Mouse (Mus musculus) midbrain, embryonic 10.5 days (tissue): ENCODE data around the gene Gm20388. TPM values are rescaled to one million over a fixed set of nuclear protein-coding genes. Genes with fewer than 3 reads are reported as not detected.
A peak's percentile ranks its signal among the peaks of the same experiment; 100 is the strongest.

Experiments used
- DNase-seq: peaks from one replicate; pipeline ENCODE4 v3.0.0-alpha.2; 2017; ENCODE audit warnings: low spot score
- H3K27ac ChIP-seq: fragments of 300-500 bp; sonication (generic); replicated peaks from 2 replicates; pipeline ENCODE4 v1.5.1; 2016; ENCODE audit warnings: mild to moderate bottlenecking
- H3K27me3 ChIP-seq: fragments of 300-500 bp; sonication (generic); 2 replicates; pipeline ENCODE4 v1.6.1; 2016; ENCODE audit warnings: low read depth, mild to moderate bottlenecking; ENCODE audit not compliant: poor library complexity, severe bottlenecking
- H3K36me3 ChIP-seq: fragments of 300-500 bp; sonication (generic); 2 replicates; pipeline ENCODE4 v1.6.1; 2016; ENCODE audit warnings: mild to moderate bottlenecking, moderate library complexity
- H3K4me1 ChIP-seq: fragments of 300-500 bp; sonication (generic); 2 replicates; pipeline ENCODE4 v1.6.1; 2016
- H3K4me3 ChIP-seq: fragments of 300-500 bp; sonication (generic); 2 replicates; pipeline ENCODE4 v1.5.1; 2016; ENCODE audit warnings: mild to moderate bottlenecking, moderate library complexity
- H3K9me3 ChIP-seq: fragments of 300-500 bp; sonication (generic); replicated peaks from 2 replicates; pipeline ENCODE4 v1.6.1; 2016; ENCODE audit warnings: mild to moderate bottlenecking
- WGBS: fragments of 180-500 bp; shearing (Covaris S2); methylation state at CpG from one replicate; pipeline ENCODE4 v1.1.7; 2016; 5-methylcytosine and 5-hydroxymethylcytosine counted together
- polyA plus RNA-seq: library from polyadenylated mRNA; unstranded; fragments of >200 nt; fragmentation: Nextera tagmentation; extraction: Ambion mirVana; gene quantifications from 2 replicates; pipeline ENCODE4 v1.2.1, GENCODE M21; 2016

The Gm20388 gene
- polyA plus RNA-seq, 1 experiment from 2014 or later = 7.1 TPM

- Histone ChIP-seq H3K4me1 (peaks cover 99% of the 10 kb centered on the region), H3K4me3 (peak overlapping the region; percentile 45)
- WGBS = 14% methylated on average over 4 of the region's 4 CpGs
Observed at GRCm38 (mm10) chr8:120498349-120498831, 587.7 kb downstream of the Gm20388 start.

GRCm38 (mm10) chr8:120498926-120499605 is 588.4 kb downstream of the Gm20388 start:
- Histone ChIP-seq H3K4me1 (peaks cover 99% of the 10 kb centered on the region), H3K27me3 (peaks cover 79% of the 10 kb centered on the region), H3K27ac (peak overlapping the region; percentile 86), H3K36me3 (no peaks in the 10 kb centered on the region), H3K4me3 (peak overlapping the region; percentile 45), H3K9me3 (0 out of 2 replicates have a peak, but pooled peaks cover 4% of the 10 kb centered on the region)
- WGBS = 13% methylated on average over 9 of the region's 9 CpGs
- no peak for DNase-seq

More at GRCm38 (mm10) chr8:120498349-120498831, 587.7 kb downstream of the Gm20388 start:
- Histone ChIP-seq H3K27me3 (peaks cover 80% of the 10 kb centered on the region), H3K36me3 (no peaks in the 10 kb centered on the region), H3K9me3 (0 out of 2 replicates have a peak, but pooled peaks cover 4% of the 10 kb centered on the region), H3K27ac (peak overlapping the region; percentile 86)
- DNase-seq = no peak

GRCm38 (mm10) chr8:120500701-120501261 is 590.1 kb downstream of the Gm20388 start:
- DNase-seq = no peak

GRCm38 (mm10) chr8:120501426-120501825 is 590.8 kb downstream of the Gm20388 start:
- 94% methylated on average over 5 of the region's 5 CpGs for WGBS
- Histone ChIP-seq H3K9me3 (0 out of 2 replicates have a peak, but pooled peaks cover under 1% of the 10 kb centered on the region), H3K4me1 (peaks cover 100% of the 10 kb centered on the region), H3K4me3 (no peak overlapping the region), H3K36me3 (no peaks in the 10 kb centered on the region), H3K27me3 (peaks cover 68% of the 10 kb centered on the region), H3K27ac (peak overlapping the region; percentile 61; the same call in 1 of the 2 replicates)
- DNase-seq = no peak

More at GRCm38 (mm10) chr8:120500701-120501261, 590.1 kb downstream of the Gm20388 start:
- Histone ChIP-seq H3K27ac (peak overlapping the region; percentile 61), H3K4me3 (0 out of 2 replicates have a peak overlapping the region, but pooled peaks have one; percentile 14), H3K4me1 (peaks cover 99% of the 10 kb centered on the region), H3K27me3 (peaks cover 69% of the 10 kb centered on the region), H3K36me3 (no peaks in the 10 kb centered on the region), H3K9me3 (0 out of 2 replicates have a peak, but pooled peaks cover 4% of the 10 kb centered on the region)
- 80% methylated on average over 8 of the region's 8 CpGs for WGBS

GRCm38 (mm10) chr8:120502428-120502827 is 591.8 kb downstream of the Gm20388 start:
- no peaks in the 10 kb centered on the region for H3K36me3 ChIP-seq
- peaks cover 100% of the 10 kb centered on the region for H3K4me1 ChIP-seq
- no peaks in the 10 kb centered on the region for H3K9me3 ChIP-seq
- no peak for DNase-seq
- WGBS = 65% methylated on average over 5 of the region's 5 CpGs
- H3K27me3 ChIP-seq = peaks cover 71% of the 10 kb centered on the region
- H3K4me3 ChIP-seq = no peak overlapping the region
- H3K27ac ChIP-seq = peak overlapping the region; percentile 84; the same call in 1 of the 2 replicates

- H3K27me3 ChIP-seq = peaks cover 80% of the 10 kb centered on the region
- H3K4me3 ChIP-seq = peak overlapping the region; percentile 46
- WGBS = 5% methylated on average over 19 of the region's 20 CpGs
- peak overlapping the region; percentile 84 for H3K27ac ChIP-seq
- peak; percentile 67 for DNase-seq
- H3K9me3 ChIP-seq = no peaks in the 10 kb centered on the region
- H3K4me1 ChIP-seq = peaks cover 100% of the 10 kb centered on the region
- H3K36me3 ChIP-seq = no peaks in the 10 kb centered on the region
Observed at GRCm38 (mm10) chr8:120504251-120505081, 593.8 kb downstream of the Gm20388 start.

- Histone ChIP-seq H3K4me1 (peaks cover 100% of the 10 kb centered on the region), H3K27me3 (peaks cover 74% of the 10 kb centered on the region), H3K4me3 (peak overlapping the region; percentile 46)
Observed at GRCm38 (mm10) chr8:120505082-120505511, 594.5 kb downstream of the Gm20388 start.

GRCm38 (mm10) chr8:120505619-120506310 is 595.1 kb downstream of the Gm20388 start:
- Histone ChIP-seq H3K27ac (peak overlapping the region; percentile 84), H3K4me3 (peak overlapping the region; percentile 46), H3K9me3 (no peaks in the 10 kb centered on the region), H3K4me1 (peaks cover 100% of the 10 kb centered on the region), H3K27me3 (peaks cover 74% of the 10 kb centered on the region), H3K36me3 (no peaks in the 10 kb centered on the region)
- DNase-seq = no peak
- 11% methylated on average over 23 of the region's 23 CpGs for WGBS

More at GRCm38 (mm10) chr8:120505082-120505511, 594.5 kb downstream of the Gm20388 start:
- no peaks in the 10 kb centered on the region for H3K9me3 ChIP-seq
- no peaks in the 10 kb centered on the region for H3K36me3 ChIP-seq
- peak overlapping the region; percentile 84 for H3K27ac ChIP-seq
- under 1% methylated on average over 19 of the region's 19 CpGs for WGBS
- DNase-seq = peak; percentile 83

- Histone ChIP-seq H3K4me3 (peak overlapping the region; percentile 46; the same call in 1 of the 2 replicates), H3K9me3 (no peaks in the 10 kb centered on the region), H3K4me1 (peaks cover 100% of the 10 kb centered on the region), H3K27me3 (peaks cover 74% of the 10 kb centered on the region), H3K36me3 (no peaks in the 10 kb centered on the region), H3K27ac (peak overlapping the region; percentile 84; the same call in 1 of the 2 replicates)
- no peak for DNase-seq
- WGBS = 44% methylated on average over 2 of the region's 2 CpGs
Observed at GRCm38 (mm10) chr8:120506562-120506961, 595.9 kb downstream of the Gm20388 start.

- Histone ChIP-seq H3K36me3 (no peaks in the 10 kb centered on the region), H3K4me1 (peaks cover 100% of the 10 kb centered on the region), H3K27me3 (peaks cover 74% of the 10 kb centered on the region), H3K9me3 (no peaks in the 10 kb centered on the region), H3K27ac (peak overlapping the region; percentile 80; the same call in 1 of the 2 replicates), H3K4me3 (no peak overlapping the region)
- 83% methylated on average over 9 of the region's 9 CpGs for WGBS
- DNase-seq = no peak
Observed at GRCm38 (mm10) chr8:120507290-120507689, 596.6 kb downstream of the Gm20388 start.

GRCm38 (mm10) chr8:120509136-120510034 is 598.7 kb downstream of the Gm20388 start:
- peak overlapping the region; percentile 45 for H3K4me3 ChIP-seq

More at GRCm38 (mm10) chr8:120509136-120510034, 598.7 kb downstream of the Gm20388 start:
- Histone ChIP-seq H3K4me1 (peaks cover 100% of the 10 kb centered on the region), H3K27me3 (peaks cover 74% of the 10 kb centered on the region), H3K9me3 (no peaks in the 10 kb centered on the region), H3K36me3 (no peaks in the 10 kb centered on the region), H3K27ac (peak overlapping the region; percentile 80)
- 1% methylated on average over 21 of the region's 21 CpGs for WGBS
- DNase-seq = peak; percentile 91
